Mouse (Mus musculus) heart, adult 2 months (tissue): ENCODE data around the gene Sh3rf3. TPM values are rescaled to one million over a fixed set of nuclear protein-coding genes. Genes with fewer than 3 reads are reported as not detected.

ENCODE experiments used
- DNase-seq, 2 experiments: peaks; one replicate each; pipeline ENCODE4 v3.0.0; 2021
- H3K27ac ChIP-seq: fragments of 200-600 bp; 2 replicates; pipeline ENCODE4 v1.8.1; 2022
- H3K27me3 ChIP-seq: fragments of 200-500 bp; 2 replicates; pipeline ENCODE4 v1.6.1; 2012; ENCODE audit warnings: mild to moderate bottlenecking, low read length, inconsistent platforms, mixed read lengths; ENCODE audit not compliant: control insufficient read depth, insufficient read depth
- H3K36me3 ChIP-seq: fragments of 200-500 bp; 2 replicates; pipeline ENCODE4 v1.6.1; 2012; ENCODE audit warnings: low read length, inconsistent platforms; ENCODE audit not compliant: control insufficient read depth, insufficient read depth
- H3K4me1 ChIP-seq: fragments of 200-500 bp; 2 replicates; pipeline ENCODE4 v1.6.1; 2011; ENCODE audit warnings: low read length; ENCODE audit not compliant: control insufficient read depth, insufficient read depth
- H3K4me3 ChIP-seq: fragments of 200-600 bp; 2 replicates; pipeline ENCODE4 v1.8.1; 2022
- H3K79me2 ChIP-seq: fragments of 200-500 bp; replicated peaks from 2 replicates; pipeline ENCODE4 v1.6.1; 2012; ENCODE audit warnings: mild to moderate bottlenecking, inconsistent platforms, low read length, moderate library complexity, mixed read lengths; ENCODE audit not compliant: control insufficient read depth, insufficient read depth
- H3K9ac ChIP-seq: fragments of 200-500 bp; 2 replicates; pipeline ENCODE4 v1.6.1; 2012; ENCODE audit warnings: low read depth, mild to moderate bottlenecking, control low read depth, inconsistent platforms, low read length, mixed read lengths
- CTCF ChIP-seq: fragments of 200-600 bp; IDR thresholded peaks from 2 replicates; pipeline ENCODE4 v1.8.1; 2022; ENCODE audit warnings: antibody characterized with exemption, mild to moderate bottlenecking, moderate library complexity
- EP300 ChIP-seq: fragments of 200-500 bp; IDR thresholded peaks from 2 replicates; pipeline ENCODE4 v1.6.1; 2011; ENCODE audit warnings: low read depth, low read length, control low read depth; ENCODE audit not compliant: insufficient read depth
- POLR2A ChIP-seq: fragments of 200-500 bp; IDR thresholded peaks from 2 replicates; pipeline ENCODE4 v1.6.1; 2011; ENCODE audit warnings: mild to moderate bottlenecking, low read depth, low read length, control low read depth; ENCODE audit not compliant: insufficient read depth
- WGBS: fragments of 180-500 bp; shearing (Covaris S2); methylation state at CpG from one replicate; pipeline ENCODE4 v1.1.7; 2018; 5-methylcytosine and 5-hydroxymethylcytosine counted together
- intact Hi-C: fragments of 180-260 bp; cut with DNase I; formaldehyde crosslinking; loops from one replicate; pipeline ENCODE4 v1.15.1; 2025
- polyA plus RNA-seq: library from polyadenylated mRNA; depleted of rRNA; stranded (reverse); fragments of >200 nt; gene quantifications from 2 replicates; pipeline ENCODE4 v1.2.3, GENCODE M21; 2012
- total RNA-seq, 2 experiments: library from RNA; stranded (reverse); gene quantifications; 2 replicates each; pipeline ENCODE4 v1.2.3; 2021

Sh3rf3 gene
- total and polyA plus RNA-seq, 3 experiments: 0.80 to 1.6 (median 0.97) TPM

DNA sequence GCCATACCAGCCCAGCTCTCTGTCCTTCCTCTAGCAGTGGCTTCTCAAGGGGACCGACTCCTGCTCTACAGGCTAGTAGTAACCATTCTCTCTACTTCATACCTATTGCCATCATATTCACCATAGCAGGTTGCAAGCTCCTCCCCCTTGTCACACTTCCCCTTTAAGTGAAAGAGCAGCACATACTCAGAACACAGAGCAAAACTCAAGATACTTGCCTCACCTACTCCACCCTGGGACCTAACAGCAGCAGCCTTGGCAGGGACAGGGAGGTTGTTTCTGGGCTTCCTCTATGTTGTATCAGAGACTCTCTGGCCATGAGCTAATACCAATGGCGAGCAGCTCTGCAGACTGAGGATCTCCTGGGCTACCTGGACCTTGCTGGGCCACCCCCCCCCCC, 312.3 kb downstream of the Sh3rf3 start:
- TF ChIP-seq POLR2A (no peak), EP300 (no peak), CTCF (no peak)
- WGBS: 78% methylated on average over 2 of the region's 2 CpGs
- intact Hi-C loops: no loop called here
- Histone ChIP-seq H3K27ac (no peak overlapping the region), H3K9ac (no peak overlapping the region), H3K4me1 (no peaks in the 10 kb centered on the region), H3K27me3 (no peaks in the 10 kb centered on the region), H3K4me3 (no peak overlapping the region), H3K36me3 (no peaks in the 10 kb centered on the region), H3K79me2 (no peaks in the 10 kb centered on the region)
- no peak for DNase-seq

DNA sequence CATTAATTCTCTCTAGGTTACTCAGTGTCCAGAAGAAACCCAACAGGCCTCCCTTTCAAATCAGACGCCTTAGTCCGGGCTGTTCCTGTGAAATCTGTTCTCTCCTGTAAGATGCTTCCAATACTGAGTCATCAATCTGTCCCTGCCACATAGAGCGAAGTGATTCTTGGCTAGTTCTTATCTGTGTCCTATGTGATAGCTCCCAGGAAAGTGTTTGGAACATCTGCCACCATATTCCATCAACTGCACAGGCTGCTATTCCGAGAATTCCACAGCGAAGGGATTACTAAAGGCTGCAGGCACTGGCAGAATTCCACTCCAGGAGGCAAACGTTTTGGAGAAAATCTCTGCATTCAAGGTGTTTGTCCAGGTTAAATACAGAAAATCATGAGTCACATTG, 314.5 kb downstream of the Sh3rf3 start:
- Histone ChIP-seq H3K9ac (no peak overlapping the region), H3K79me2 (no peaks in the 10 kb centered on the region), H3K27me3 (no peaks in the 10 kb centered on the region), H3K4me3 (no peak overlapping the region), H3K4me1 (no peaks in the 10 kb centered on the region), H3K36me3 (no peaks in the 10 kb centered on the region), H3K27ac (no peak overlapping the region)
- TF ChIP-seq CTCF (no peak), EP300 (no peak), POLR2A (no peak)
- WGBS: 34% methylated on average over 6 of the region's 6 CpGs
- intact Hi-C loops: no loop called here
- DNase-seq: no peak

DNA sequence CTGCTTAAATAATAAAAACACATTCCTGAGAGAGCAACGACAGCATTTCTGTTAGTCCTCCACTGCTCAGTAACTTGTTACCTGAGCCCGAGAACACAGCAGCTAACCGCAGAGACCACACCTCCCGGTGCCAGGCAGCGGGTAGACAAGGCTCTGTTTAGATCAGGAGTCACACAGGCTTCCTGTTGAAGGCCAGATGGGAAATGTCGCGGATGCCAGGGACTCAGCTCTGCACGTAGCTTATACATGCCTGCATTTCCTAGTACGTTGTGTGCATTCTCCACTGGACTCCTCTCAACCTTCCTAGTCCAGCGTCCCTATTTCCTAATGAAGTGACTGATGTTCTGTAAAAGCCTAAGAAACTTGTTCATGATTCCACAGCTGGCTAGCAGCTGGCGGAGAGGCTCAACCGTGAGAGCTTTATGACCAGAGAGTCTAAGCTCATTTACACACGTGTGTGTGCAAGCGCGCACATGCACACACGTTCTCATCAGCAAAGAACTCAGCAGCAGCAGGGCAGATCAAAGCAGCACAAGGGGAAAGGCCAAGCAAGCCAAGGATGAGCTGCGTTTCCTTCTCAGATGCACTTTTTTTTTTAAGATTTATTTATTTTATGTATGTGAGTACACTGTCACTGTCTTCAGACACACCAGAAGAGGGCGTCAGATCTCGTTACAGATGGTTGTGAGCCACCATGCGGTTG, 318.9 kb downstream of the Sh3rf3 start:
- Histone ChIP-seq H3K27me3 (no peaks in the 10 kb centered on the region), H3K4me3 (no peak overlapping the region), H3K4me1 (no peaks in the 10 kb centered on the region), H3K27ac (no peak overlapping the region), H3K79me2 (no peaks in the 10 kb centered on the region), H3K9ac (no peak overlapping the region), H3K36me3 (no peaks in the 10 kb centered on the region)
- 51% methylated on average over 20 of the region's 20 CpGs for WGBS
- intact Hi-C loops: no loop called here
- no peak for TF ChIP-seq EP300
- TF ChIP-seq CTCF: no peak
- no peak for DNase-seq

DNA sequence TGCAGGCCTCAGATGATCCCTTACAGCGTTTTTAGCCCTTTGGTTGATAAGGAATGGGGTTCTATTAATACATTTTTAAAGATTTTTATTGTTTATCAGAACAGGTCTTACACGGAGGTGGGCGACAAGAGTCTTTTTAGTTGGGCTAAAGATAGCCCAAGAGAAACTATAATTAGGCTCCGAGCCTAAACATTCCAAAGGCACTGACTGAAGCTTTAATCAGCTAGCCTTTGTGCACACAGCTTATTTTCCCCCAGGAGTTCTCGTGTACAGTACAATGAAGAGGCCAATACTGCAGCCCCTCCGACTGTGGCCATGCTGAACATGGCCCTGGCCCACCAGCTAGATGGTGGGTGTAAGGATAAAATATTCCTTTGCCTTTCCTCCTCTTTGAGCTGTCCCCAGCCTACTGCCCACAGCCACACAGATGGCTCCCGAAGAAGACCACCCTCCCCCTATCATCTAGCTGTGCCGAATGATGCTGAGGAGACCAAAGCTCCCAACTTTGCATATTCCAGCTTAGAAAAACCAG, 320.4 kb downstream of the Sh3rf3 start:
- H3K79me2 ChIP-seq: no peaks in the 10 kb centered on the region
- WGBS: 42% methylated on average over 8 of the region's 8 CpGs
- TF ChIP-seq EP300 (no peak), POLR2A (no peak), CTCF (no peak)
- H3K27me3 ChIP-seq: no peaks in the 10 kb centered on the region
- no peak overlapping the region for H3K4me3 ChIP-seq
- H3K4me1 ChIP-seq: no peaks in the 10 kb centered on the region
- H3K9ac ChIP-seq: no peak overlapping the region
- intact Hi-C loops: no loop called here
- H3K36me3 ChIP-seq: no peaks in the 10 kb centered on the region
- no peak for DNase-seq
- H3K27ac ChIP-seq: no peak overlapping the region

DNA sequence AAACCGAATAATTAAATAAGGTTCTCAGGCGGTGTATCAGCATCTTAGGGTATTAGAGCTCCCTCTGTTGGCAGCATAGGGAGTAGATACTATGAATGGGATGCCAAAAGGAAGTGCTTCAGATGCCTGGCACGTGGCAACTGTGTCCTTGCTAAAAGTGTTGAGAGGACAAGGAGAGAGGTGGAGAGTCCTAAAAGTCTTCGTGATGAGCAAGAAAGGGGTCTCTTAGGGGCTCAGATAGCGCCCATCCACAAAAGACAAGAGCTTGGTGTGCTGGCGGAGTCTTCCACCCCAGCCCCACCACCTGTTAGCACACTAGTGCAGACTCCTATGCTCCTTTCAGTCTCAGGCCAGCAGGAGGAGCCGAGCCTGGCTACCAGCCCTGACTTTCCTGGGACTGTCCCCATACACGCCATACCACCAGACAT, 336.8 kb downstream of the Sh3rf3 start:
- 19% methylated on average over 8 of the region's 8 CpGs for WGBS
- intact Hi-C loops: loop anchor here (1.0 to 2.0 kb wide), 2 partner anchors 41 to 337 kb away; partner anchors contain the start of gene Sh3rf3

DNA sequence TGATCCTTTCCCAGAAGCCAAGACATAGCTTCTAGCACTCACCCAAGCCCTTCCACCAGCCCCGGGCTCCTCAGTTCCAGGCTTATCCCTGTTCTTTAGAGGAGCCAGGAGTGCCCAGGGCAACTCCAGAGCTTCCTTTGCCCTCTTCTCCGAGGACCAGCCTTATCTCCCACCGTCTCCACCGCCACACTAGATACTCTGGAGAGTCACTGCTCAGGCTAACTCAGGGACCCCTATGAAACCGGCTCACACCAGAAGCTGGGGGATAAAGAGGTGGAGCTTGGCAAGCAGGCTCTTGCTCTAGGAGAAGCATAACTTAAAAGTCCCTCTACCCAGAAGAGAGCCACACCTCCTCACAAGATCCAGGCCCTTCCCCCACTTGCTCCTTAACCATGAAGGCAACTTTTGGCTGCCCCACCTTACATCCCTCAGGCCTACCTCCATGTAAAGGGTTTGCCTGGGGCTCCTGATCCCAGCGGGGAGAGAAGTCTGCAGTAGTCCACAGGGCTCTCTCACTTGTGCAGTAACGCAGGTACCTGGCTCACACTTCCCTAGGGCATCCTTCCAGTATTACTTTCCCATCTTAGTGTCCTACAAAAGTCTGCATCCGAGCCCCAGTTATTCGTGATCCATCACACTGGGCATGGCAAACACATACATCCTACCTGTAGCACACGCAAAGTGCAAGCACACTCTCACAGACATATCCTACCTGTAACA, 337.9 kb downstream of the Sh3rf3 start:
- WGBS: 80% methylated on average over 10 of the region's 10 CpGs

More for the DNA sequence above, 336.8 kb downstream of the Sh3rf3 start:
- TF ChIP-seq CTCF: peak; percentile 85
- no peak for TF ChIP-seq POLR2A
- no peaks in the 10 kb centered on the region for H3K79me2 ChIP-seq
- H3K9ac ChIP-seq: no peak overlapping the region
- H3K27ac ChIP-seq: no peak overlapping the region
- H3K27me3 ChIP-seq: no peaks in the 10 kb centered on the region
- H3K36me3 ChIP-seq: no peaks in the 10 kb centered on the region
- no peak overlapping the region for H3K4me3 ChIP-seq
- peak; percentile 22 to 25 for DNase-seq
- H3K4me1 ChIP-seq: no peaks in the 10 kb centered on the region

More for the DNA sequence above, 337.9 kb downstream of the Sh3rf3 start:
- Histone ChIP-seq H3K79me2 (no peaks in the 10 kb centered on the region), H3K4me1 (no peaks in the 10 kb centered on the region), H3K27ac (no peak overlapping the region), H3K9ac (no peak overlapping the region), H3K27me3 (no peaks in the 10 kb centered on the region), H3K36me3 (no peaks in the 10 kb centered on the region), H3K4me3 (no peak overlapping the region)
- intact Hi-C loops: loop anchor here (1.0 to 2.0 kb wide), 2 partner anchors 42 to 338 kb away; partner anchors contain the start of gene Sh3rf3
- no peak for DNase-seq
- TF ChIP-seq POLR2A (no peak), EP300 (no peak), CTCF (no peak)
